15 mouse cellular contexts compared by ENCODE assay signal in the genomic region with DNA sequence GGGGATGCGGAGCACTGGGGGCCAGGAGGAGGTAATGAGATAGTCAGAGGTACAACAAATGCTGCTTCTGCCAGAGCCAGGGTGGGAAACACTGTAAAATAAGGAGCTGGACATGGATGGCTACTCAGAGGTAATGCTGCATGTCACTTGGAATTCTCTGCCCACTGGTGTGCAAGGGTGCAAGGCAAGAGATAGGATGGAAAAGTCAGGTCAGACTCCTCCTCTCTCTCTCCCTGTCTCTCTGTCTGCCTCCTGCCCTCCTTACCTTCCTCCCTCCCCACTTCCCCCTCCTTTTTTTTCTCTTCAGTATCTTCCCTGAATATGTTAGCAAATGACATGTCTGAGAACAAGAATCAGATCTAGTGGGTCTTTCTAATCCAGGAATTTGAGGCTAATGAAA. TPM values are rescaled to one million over a fixed set of nuclear protein-coding genes. Genes with fewer than 3 reads are reported as not detected.
A peak's percentile ranks its signal among the peaks of the same experiment; 100 is the strongest.
DNase-seq lines count a peak whose midpoint lies in the region; ATAC-seq lines count a peak whose summit lies in the region.
"Had no signal": no experiment of that assay in that cellular context is flagged by ENCODE, and none has a peak within 500 bp of the region (broad histone marks: within the 10 kb centered on the region; RNA-seq: fewer than 3 reads in every experiment).

No protein-coding gene starts in this region.

- H3K9ac ChIP-seq in kidney, embryonic 14.5 days (ENCODE audit: low read depth, low read length): no peak overlapping the region
- H3K9ac ChIP-seq in midbrain, embryonic 14.5 days (replicated peaks; ENCODE audit: low read length): no peak overlapping the region
- H3K9ac ChIP-seq in midbrain, embryonic 11.5 days (ENCODE audit: low read length): no peak overlapping the region
- peak overlapping the region; percentile 34; the same call in 1 of the 2 replicates for H3K9ac ChIP-seq in midbrain, embryonic 16.5 days (ENCODE audit: low read depth, low read length)
- H3K9ac ChIP-seq: lung, embryonic 15.5 days had no signal

- H3K27me3 ChIP-seq in kidney, embryonic 14.5 days (ENCODE audit: control insufficient read depth, insufficient read depth, low read length): peaks cover 38% of the 10 kb centered on the region
- H3K27me3 ChIP-seq in midbrain, embryonic 14.5 days (ENCODE audit: control insufficient read depth, insufficient read depth, low read length): peaks cover 9% of the 10 kb centered on the region
- H3K27me3 ChIP-seq in midbrain, embryonic 11.5 days (ENCODE audit: control insufficient read depth, insufficient read depth, low read length): peaks cover 36% of the 10 kb centered on the region
- 0 out of 2 replicates have a peak, but pooled peaks cover 2% of the 10 kb centered on the region for H3K27me3 ChIP-seq in midbrain, embryonic 16.5 days (ENCODE audit: control insufficient read depth, insufficient read depth, low read depth, low read length)

- no peak for DNase-seq in kidney, adult 11 months
- no peak for DNase-seq in midbrain, embryonic 14.5 days
- no peak for DNase-seq in midbrain, embryonic 11.5 days (ENCODE audit: low spot score, missing footprints)
- peak; percentile 15 for DNase-seq in telencephalon, adult 2 months (ENCODE audit: low read depth, low spot score)
- DNase-seq: adrenal gland, postnatal 10 days; cerebellum, adult 8-10 months; gastrocnemius, postnatal 14 days; thymus, adult 18-20 months had no signal

- no peaks in the 10 kb centered on the region for H3K4me1 ChIP-seq in kidney, embryonic 14.5 days (ENCODE audit: control insufficient read depth, insufficient read depth, low read length)
- H3K4me1 ChIP-seq in midbrain, embryonic 14.5 days (ENCODE audit: control insufficient read depth, insufficient read depth, low read length): 0 out of 2 replicates have a peak, but pooled peaks cover 8% of the 10 kb centered on the region
- 0 out of 2 replicates have a peak, but pooled peaks cover 2% of the 10 kb centered on the region for H3K4me1 ChIP-seq in midbrain, embryonic 11.5 days (ENCODE audit: control insufficient read depth, insufficient read depth, low read length)
- peaks cover 16% of the 10 kb centered on the region for H3K4me1 ChIP-seq in midbrain, embryonic 16.5 days (ENCODE audit: control insufficient read depth, insufficient read depth, low read length)
- H3K4me1 ChIP-seq: lung, embryonic 15.5 days had no signal

- H3K9me3 ChIP-seq in kidney, embryonic 14.5 days (ENCODE audit: control insufficient read depth, low read length): no peaks in the 10 kb centered on the region
- no peaks in the 10 kb centered on the region for H3K9me3 ChIP-seq in midbrain, embryonic 14.5 days (ENCODE audit: control insufficient read depth, low read length)
- H3K9me3 ChIP-seq in midbrain, embryonic 11.5 days (ENCODE audit: control insufficient read depth, low read length): no peaks in the 10 kb centered on the region
- H3K9me3 ChIP-seq in midbrain, embryonic 16.5 days (replicated peaks; ENCODE audit: control insufficient read depth, low read length, poor library complexity, severe bottlenecking): no peaks in the 10 kb centered on the region
- H3K9me3 ChIP-seq: lung, embryonic 15.5 days had no signal

- WGBS in kidney, embryonic 14.5 days: 61% methylated on average over 1 of the region's 1 CpGs
- 97% methylated on average over 1 of the region's 1 CpGs for WGBS in midbrain, embryonic 14.5 days
- 100% methylated on average over 1 of the region's 1 CpGs for WGBS in midbrain, embryonic 11.5 days
- WGBS in midbrain, embryonic 16.5 days: 90% methylated on average over 1 of the region's 1 CpGs

- H3K4me2 ChIP-seq in kidney, embryonic 14.5 days (replicated peaks; ENCODE audit: low read depth, low read length): no peak overlapping the region
- H3K4me2 ChIP-seq in midbrain, embryonic 14.5 days (ENCODE audit: low read length): peak overlapping the region; percentile 35
- H3K4me2 ChIP-seq in midbrain, embryonic 11.5 days: no peak overlapping the region
- peak overlapping the region; percentile 81 for H3K4me2 ChIP-seq in midbrain, embryonic 16.5 days (ENCODE audit: low read length)
- H3K4me2 ChIP-seq: lung, embryonic 15.5 days had no signal

- H3K4me3 ChIP-seq in kidney, embryonic 14.5 days (ENCODE audit: low read length): no peak overlapping the region
- H3K4me3 ChIP-seq in midbrain, embryonic 14.5 days (replicated peaks; ENCODE audit: low read depth, low read length): peak overlapping the region; percentile 8; the same call in 1 of the 2 replicates
- H3K4me3 ChIP-seq in midbrain, embryonic 11.5 days (ENCODE audit: low read depth, low read length): no peak overlapping the region
- peak overlapping the region; percentile 32 for H3K4me3 ChIP-seq in midbrain, embryonic 16.5 days (ENCODE audit: low read depth, low read length)
- H3K4me3 ChIP-seq: lung, embryonic 15.5 days had no signal

- ATAC-seq in kidney, embryonic 14.5 days (ENCODE audit: low FRiP score, low TSS enrichment): peak; percentile 77; the same call in 1 of the 2 replicates
- no peak for ATAC-seq in midbrain, embryonic 14.5 days (ENCODE audit: low FRiP score, low TSS enrichment)
- no peak for ATAC-seq in midbrain, embryonic 11.5 days (ENCODE audit: low FRiP score)
- ATAC-seq in midbrain, embryonic 16.5 days: no peak
- no peak for ATAC-seq in inflammation-experienced regulatory T-cells, adult 6 months
- ATAC-seq: CD4-positive, CD25-positive, alpha-beta regulatory T cell, adult 4 months; intestine, embryonic 16.5 days had no signal

- no peaks in the 10 kb centered on the region for H3K36me3 ChIP-seq in kidney, embryonic 14.5 days (ENCODE audit: control insufficient read depth, insufficient read depth, low read length)
- no peaks in the 10 kb centered on the region for H3K36me3 ChIP-seq in midbrain, embryonic 14.5 days (ENCODE audit: control insufficient read depth, insufficient read depth, low read length)
- no peaks in the 10 kb centered on the region for H3K36me3 ChIP-seq in midbrain, embryonic 11.5 days (ENCODE audit: control insufficient read depth, insufficient read depth, low read length)
- no peaks in the 10 kb centered on the region for H3K36me3 ChIP-seq in midbrain, embryonic 16.5 days (ENCODE audit: control insufficient read depth, insufficient read depth, low read length)
- H3K36me3 ChIP-seq: lung, embryonic 15.5 days had no signal

- H3K27ac ChIP-seq in kidney, embryonic 14.5 days (ENCODE audit: low read depth, low read length): no peak overlapping the region
- H3K27ac ChIP-seq in midbrain, embryonic 14.5 days (replicated peaks; ENCODE audit: low read depth, low read length): no peak overlapping the region
- no peak overlapping the region for H3K27ac ChIP-seq in midbrain, embryonic 11.5 days (ENCODE audit: low read depth, low read length)
- H3K27ac ChIP-seq in midbrain, embryonic 16.5 days (ENCODE audit: low read length): no peak overlapping the region
- H3K27ac ChIP-seq: lung, embryonic 15.5 days had no signal

RNA-seq across cellular contexts. Expression of a gene that starts 3.8 kb away (rescaled TPM):
- polyA plus RNA-seq in kidney, embryonic 14.5 days (2014; fragmentation: Nextera tagmentation; extraction: Ambion mirVana): 3.5 and 4.8 TPM in 2 replicates
- polyA plus RNA-seq in midbrain, embryonic 14.5 days (2014; fragmentation: Nextera tagmentation; extraction: Ambion mirVana): 18.1 and 18.7 TPM in 2 replicates
- polyA plus RNA-seq in midbrain, embryonic 11.5 days (2014; fragmentation: Nextera tagmentation; extraction: Ambion mirVana): 1.5 and 2.2 TPM in 2 replicates
- 33.6 and 39.1 TPM in 2 replicates for polyA plus RNA-seq in midbrain, embryonic 16.5 days (2015; fragmentation: Nextera tagmentation; extraction: Ambion mirVana)
- not detected for polyA plus RNA-seq in inflammation-experienced regulatory T-cells, adult 6 months (2017; shearing (Covaris generic))
- polyA plus RNA-seq: CD4-positive, CD25-positive, alpha-beta regulatory T cell, adult 4 months; liver, adult 2 months had no signal

Comparison
In these comparisons a context has a peak if more than half of its experiments do, and no peak if none do; other contexts are left out.
1. H3K4me2 ChIP-seq: peak in midbrain, embryonic 14.5 days (single experiment) and midbrain, embryonic 16.5 days (single experiment); none in kidney, embryonic 14.5 days (single experiment) and midbrain, embryonic 11.5 days (single experiment).
2. H3K4me3 ChIP-seq: peak in midbrain, embryonic 14.5 days (single experiment) and midbrain, embryonic 16.5 days (single experiment); none in kidney, embryonic 14.5 days (single experiment) and midbrain, embryonic 11.5 days (single experiment).